Mouse (Mus musculus): ENCODE measurements around the gene Tmem17. TPM values are rescaled to one million over a fixed set of nuclear protein-coding genes. Genes with fewer than 3 reads are reported as not detected.

The Tmem17 gene
- polyA plus RNA-seq, 2 experiments = 10.4 to 16.4 TPM

DNA sequence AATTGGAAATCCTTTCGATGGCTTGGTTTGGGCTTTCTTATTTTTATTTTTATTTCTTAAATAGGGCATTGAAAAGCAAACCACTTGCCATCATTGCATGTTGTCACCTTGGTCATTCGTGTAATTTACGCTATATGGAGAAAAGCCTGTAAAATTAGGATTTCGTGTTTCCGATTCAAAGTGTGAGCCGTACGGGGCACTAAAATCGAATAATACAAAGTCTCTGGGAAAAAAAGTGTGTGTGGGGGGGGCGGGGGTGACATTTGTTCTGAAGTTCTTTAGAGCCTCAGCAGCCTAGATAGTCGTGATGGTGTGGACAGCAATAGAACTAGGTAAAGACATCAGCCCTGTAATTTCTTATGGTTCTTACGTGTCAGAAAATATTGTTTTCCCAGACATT lies 1.2 kb downstream of the Tmem17 start:
- no peak for ATAC-seq (ENCODE audit: low FRiP score, low read depth)
- no peak for TF ChIP-seq POLR2A (IDR thresholded peaks at IDR 0.05; ENCODE audit: borderline replicate concordance, extremely low read depth, insufficient read depth, insufficient read length)
- Histone ChIP-seq H3K36me3 (ENCODE audit: control insufficient read depth, insufficient read depth, low read length) (no peaks in the 10 kb centered on the region), H3K4me1 (ENCODE audit: control insufficient read depth, insufficient read depth, low read length) (no peaks in the 10 kb centered on the region), H3K4me3 (replicated peaks; ENCODE audit: low read length) (peak overlapping the region; percentile 67), H3K27me3 (ENCODE audit: control insufficient read depth, insufficient read depth, low read length) (no peaks in the 10 kb centered on the region), H3K9me3 (ENCODE audit: control insufficient read depth, low read length) (0 out of 2 replicates have a peak, but pooled peaks cover 4% of the 10 kb centered on the region), H3K9ac (ENCODE audit: low read depth, low read length, severe bottlenecking) (peak overlapping the region; percentile 96), H3K27ac (replicated peaks; ENCODE audit: low read depth, low read length) (peak overlapping the region; percentile 95), H3K4me2 (replicated peaks; ENCODE audit: low read depth, low read length, severe bottlenecking) (peak overlapping the region; percentile 68)
- no peak for DNase-seq (ENCODE audit: low spot score)
- 32% methylated on average over 11 of the region's 11 CpGs for WGBS

DNA sequence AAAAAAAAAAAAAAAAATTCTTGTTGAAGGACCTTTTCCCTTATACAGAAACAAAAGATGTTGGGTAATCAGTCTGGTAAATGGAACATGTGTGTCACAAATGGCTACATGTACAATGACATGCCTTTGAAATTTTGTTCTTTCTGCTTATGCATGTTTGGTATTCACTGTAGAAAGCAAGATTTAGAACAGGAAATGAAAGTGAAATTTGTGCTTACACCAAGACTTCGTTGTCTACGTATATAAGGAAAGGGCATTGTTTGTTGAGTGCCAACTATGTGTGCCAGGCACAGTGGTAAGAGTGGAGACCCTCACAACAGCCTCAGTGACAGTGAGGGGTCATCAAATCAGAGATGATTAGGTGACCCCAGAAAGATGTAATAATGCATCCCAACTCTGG lies 3.2 kb downstream of the Tmem17 start:
- Histone ChIP-seq H3K36me3 (ENCODE audit: control insufficient read depth, insufficient read depth, low read length) (peaks cover 10% of the 10 kb centered on the region; the same call in 1 of the 2 replicates), H3K27ac (replicated peaks; ENCODE audit: low read depth, low read length) (no peak overlapping the region), H3K4me3 (replicated peaks; ENCODE audit: low read length) (no peak overlapping the region), H3K4me1 (ENCODE audit: control insufficient read depth, insufficient read depth, low read length) (no peaks in the 10 kb centered on the region), H3K4me2 (replicated peaks; ENCODE audit: low read depth, low read length, severe bottlenecking) (no peak overlapping the region), H3K9ac (ENCODE audit: low read depth, low read length, severe bottlenecking) (no peak overlapping the region), H3K9me3 (ENCODE audit: control insufficient read depth, low read length) (0 out of 2 replicates have a peak, but pooled peaks cover 4% of the 10 kb centered on the region), H3K27me3 (ENCODE audit: control insufficient read depth, insufficient read depth, low read length) (no peaks in the 10 kb centered on the region)
- WGBS = 97% methylated on average over 2 of the region's 2 CpGs
- ATAC-seq (ENCODE audit: low FRiP score, low read depth) = no peak
- no peak for TF ChIP-seq POLR2A (IDR thresholded peaks at IDR 0.05; ENCODE audit: borderline replicate concordance, extremely low read depth, insufficient read depth, insufficient read length)
- no peak for DNase-seq (ENCODE audit: low spot score)

DNA sequence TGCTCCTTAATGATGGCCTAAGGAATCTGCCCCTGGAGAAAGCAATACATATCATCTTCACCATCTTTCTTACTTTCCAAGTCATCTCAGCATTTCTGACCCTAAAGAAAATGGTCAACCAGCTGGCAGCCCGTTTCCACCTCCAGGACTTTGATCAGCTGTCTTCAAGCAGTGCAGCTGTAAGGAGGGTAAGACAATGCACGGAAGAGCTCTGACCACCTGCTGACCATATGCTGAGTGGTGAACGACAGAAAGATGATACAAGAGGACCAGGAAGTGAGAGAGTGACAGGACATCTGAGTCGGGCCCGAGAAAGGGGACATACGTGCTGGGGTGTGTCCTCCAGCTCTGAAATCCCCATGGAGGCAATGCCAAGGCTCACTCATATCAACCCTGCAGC lies 6.6 kb downstream of the Tmem17 start:
- no peak overlapping the region for H3K4me3 ChIP-seq (replicated peaks; ENCODE audit: low read length)
- no peak overlapping the region for H3K27ac ChIP-seq (replicated peaks; ENCODE audit: low read depth, low read length)
- no peaks in the 10 kb centered on the region for H3K4me1 ChIP-seq (ENCODE audit: control insufficient read depth, insufficient read depth, low read length)
- no peaks in the 10 kb centered on the region for H3K27me3 ChIP-seq (ENCODE audit: control insufficient read depth, insufficient read depth, low read length)
- DNase-seq (ENCODE audit: low spot score) = no peak
- no peak overlapping the region for H3K4me2 ChIP-seq (replicated peaks; ENCODE audit: low read depth, low read length, severe bottlenecking)
- H3K9me3 ChIP-seq (ENCODE audit: control insufficient read depth, low read length) = 0 out of 2 replicates have a peak, but pooled peaks cover 4% of the 10 kb centered on the region
- H3K36me3 ChIP-seq (ENCODE audit: control insufficient read depth, insufficient read depth, low read length) = peaks cover 10% of the 10 kb centered on the region; the same call in 1 of the 2 replicates
- no peak overlapping the region for H3K9ac ChIP-seq (ENCODE audit: low read depth, low read length, severe bottlenecking)
- 87% methylated on average over 6 of the region's 6 CpGs for WGBS
- ATAC-seq (ENCODE audit: low FRiP score, low read depth) = no peak
- TF ChIP-seq POLR2A (IDR thresholded peaks at IDR 0.05; ENCODE audit: borderline replicate concordance, extremely low read depth, insufficient read depth, insufficient read length) = no peak

DNA sequence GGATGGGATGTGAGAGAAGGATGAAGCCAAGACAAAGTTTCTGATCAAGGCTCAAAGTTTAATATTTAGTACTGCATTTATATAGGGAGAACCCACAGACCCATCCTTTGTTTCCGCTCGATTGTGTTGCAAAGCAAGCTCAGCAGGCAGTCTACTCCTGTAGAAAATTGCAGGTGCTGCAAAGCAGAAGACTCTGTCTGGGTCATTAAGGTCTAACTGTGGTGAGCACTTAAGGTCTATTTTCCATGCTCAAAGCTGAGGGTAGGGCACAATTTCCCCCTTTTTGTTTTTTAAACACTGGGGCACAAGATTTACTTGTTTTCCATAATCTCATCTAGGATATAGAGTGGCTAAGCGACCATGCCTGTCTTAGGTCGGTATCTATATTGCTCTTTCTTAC lies 8.4 kb downstream of the Tmem17 start:
- H3K4me1 ChIP-seq (ENCODE audit: control insufficient read depth, insufficient read depth, low read length) = no peaks in the 10 kb centered on the region
- no peak overlapping the region for H3K9ac ChIP-seq (ENCODE audit: low read depth, low read length, severe bottlenecking)
- WGBS = 96% methylated on average over 4 of the region's 4 CpGs
- H3K27ac ChIP-seq (replicated peaks; ENCODE audit: low read depth, low read length) = no peak overlapping the region
- H3K4me3 ChIP-seq (replicated peaks; ENCODE audit: low read length) = no peak overlapping the region
- 0 out of 2 replicates have a peak, but pooled peaks cover 4% of the 10 kb centered on the region for H3K9me3 ChIP-seq (ENCODE audit: control insufficient read depth, low read length)
- H3K27me3 ChIP-seq (ENCODE audit: control insufficient read depth, insufficient read depth, low read length) = no peaks in the 10 kb centered on the region
- H3K36me3 ChIP-seq (ENCODE audit: control insufficient read depth, insufficient read depth, low read length) = peaks cover 10% of the 10 kb centered on the region; the same call in 1 of the 2 replicates
- no peak overlapping the region for H3K4me2 ChIP-seq (replicated peaks; ENCODE audit: low read depth, low read length, severe bottlenecking)
- TF ChIP-seq POLR2A (IDR thresholded peaks at IDR 0.05; ENCODE audit: borderline replicate concordance, extremely low read depth, insufficient read depth, insufficient read length) = no peak
- ATAC-seq (ENCODE audit: low FRiP score, low read depth) = no peak
- DNase-seq (ENCODE audit: low spot score) = no peak

DNA sequence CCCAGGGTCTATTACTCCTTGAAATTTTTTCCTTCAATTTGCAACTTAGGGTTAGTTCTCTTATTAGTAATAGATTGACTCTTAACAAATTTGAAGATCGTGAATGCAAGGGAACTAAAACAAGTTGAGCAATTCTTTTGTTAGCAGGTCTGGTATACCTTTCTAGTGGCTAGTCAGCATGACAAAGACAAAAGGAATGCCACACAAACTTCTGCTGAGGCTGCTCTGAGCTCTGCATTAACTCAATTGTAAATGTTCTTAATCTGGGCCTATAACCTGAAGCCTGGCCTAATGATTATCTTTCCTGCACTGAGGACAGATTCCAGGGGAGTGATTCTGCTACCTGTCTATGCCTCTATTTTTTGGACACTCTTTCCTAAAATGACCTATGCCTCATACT lies 12.7 kb downstream of the Tmem17 start:
- H3K27ac ChIP-seq (replicated peaks; ENCODE audit: low read depth, low read length) = no peak overlapping the region
- no peak overlapping the region for H3K4me3 ChIP-seq (replicated peaks; ENCODE audit: low read length)
- no peak overlapping the region for H3K9ac ChIP-seq (ENCODE audit: low read depth, low read length, severe bottlenecking)
- no peak overlapping the region for H3K4me2 ChIP-seq (replicated peaks; ENCODE audit: low read depth, low read length, severe bottlenecking)
- H3K27me3 ChIP-seq (ENCODE audit: control insufficient read depth, insufficient read depth, low read length) = no peaks in the 10 kb centered on the region
- ATAC-seq (ENCODE audit: low FRiP score, low read depth) = no peak
- H3K9me3 ChIP-seq (ENCODE audit: control insufficient read depth, low read length) = no peaks in the 10 kb centered on the region
- DNase-seq (ENCODE audit: low spot score) = no peak
- TF ChIP-seq POLR2A (IDR thresholded peaks at IDR 0.05; ENCODE audit: borderline replicate concordance, extremely low read depth, insufficient read depth, insufficient read length) = no peak
- H3K36me3 ChIP-seq (ENCODE audit: control insufficient read depth, insufficient read depth, low read length) = 0 out of 2 replicates have a peak, but pooled peaks cover 5% of the 10 kb centered on the region
- 91% methylated on average over 1 of the region's 1 CpGs for WGBS
- no peaks in the 10 kb centered on the region for H3K4me1 ChIP-seq (ENCODE audit: control insufficient read depth, insufficient read depth, low read length)

DNA sequence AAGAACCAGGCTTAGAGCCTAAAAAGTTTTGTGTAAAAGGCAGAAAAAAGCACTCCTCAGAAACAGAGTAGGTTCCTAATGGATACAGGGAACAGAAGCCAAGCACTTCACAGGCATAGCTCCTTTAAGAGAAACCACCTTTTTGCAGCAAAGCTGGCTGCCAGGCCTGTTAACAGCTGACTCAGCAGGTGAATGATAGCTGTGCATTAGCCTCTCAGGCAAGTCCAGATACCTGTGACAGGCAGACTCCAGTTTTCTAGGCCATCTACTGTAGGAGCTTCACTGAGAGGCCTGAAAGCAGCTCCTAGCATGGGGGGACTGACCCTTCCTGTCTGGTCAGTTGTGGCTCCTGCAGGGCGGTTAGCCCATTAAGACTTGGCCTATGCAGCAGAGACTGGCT lies 28.7 kb downstream of the Tmem17 start:
- H3K9ac ChIP-seq (ENCODE audit: low read depth, low read length, severe bottlenecking) = no peak overlapping the region
- H3K4me2 ChIP-seq (replicated peaks; ENCODE audit: low read depth, low read length, severe bottlenecking) = no peak overlapping the region
- H3K27ac ChIP-seq (replicated peaks; ENCODE audit: low read depth, low read length) = no peak overlapping the region
- TF ChIP-seq POLR2A (IDR thresholded peaks at IDR 0.05; ENCODE audit: borderline replicate concordance, extremely low read depth, insufficient read depth, insufficient read length) = no peak
- DNase-seq (ENCODE audit: low spot score) (no peak), ATAC-seq (ENCODE audit: low FRiP score, low read depth) (no peak)
- WGBS = 27% methylated on average over 1 of the region's 1 CpGs
- no peaks in the 10 kb centered on the region for H3K9me3 ChIP-seq (ENCODE audit: control insufficient read depth, low read length)
- H3K4me1 ChIP-seq (ENCODE audit: control insufficient read depth, insufficient read depth, low read length) = no peaks in the 10 kb centered on the region
- H3K36me3 ChIP-seq (ENCODE audit: control insufficient read depth, insufficient read depth, low read length) = no peaks in the 10 kb centered on the region
- H3K27me3 ChIP-seq (ENCODE audit: control insufficient read depth, insufficient read depth, low read length) = no peaks in the 10 kb centered on the region
- no peak overlapping the region for H3K4me3 ChIP-seq (replicated peaks; ENCODE audit: low read length)
